Mouse (Mus musculus) stomach, embryonic 14.5 days (tissue): ENCODE data around the gene Tgfa. TPM values are rescaled to one million over a fixed set of nuclear protein-coding genes. Genes with fewer than 3 reads are reported as not detected.

Source experiments
- ATAC-seq: fragments of 200-750 bp; cut with Nextera tagmentation; 2 replicates; pipeline ENCODE4 v1.8.0; 2017; ENCODE audit warnings: low read depth, moderate TSS enrichment; ENCODE audit not compliant: insufficient number of reproducible peaks, insufficient read depth, low FRiP score
- H3K27ac ChIP-seq: fragments of 300-500 bp; sonication (generic); 2 replicates; pipeline ENCODE4 v1.5.1; 2014; ENCODE audit warnings: mild to moderate bottlenecking, low read length, moderate library complexity, mixed read lengths
- H3K27me3 ChIP-seq: fragments of 300-500 bp; sonication (generic); 2 replicates; pipeline ENCODE4 v1.6.1; 2014; ENCODE audit warnings: low read length, control low read depth, mixed read lengths; ENCODE audit not compliant: control insufficient read depth, insufficient read depth
- H3K36me3 ChIP-seq: fragments of 300-500 bp; sonication (generic); 2 replicates; pipeline ENCODE4 v1.6.1; 2014; ENCODE audit warnings: mild to moderate bottlenecking, control low read depth, low read length, moderate library complexity, mixed read lengths; ENCODE audit not compliant: control insufficient read depth, insufficient read depth
- H3K4me1 ChIP-seq: fragments of 300-500 bp; sonication (generic); 2 replicates; pipeline ENCODE4 v1.6.1; 2014; ENCODE audit warnings: low read length, control low read depth, mixed read lengths; ENCODE audit not compliant: control insufficient read depth, insufficient read depth
- H3K4me2 ChIP-seq: fragments of 300-500 bp; sonication (generic); replicated peaks from 2 replicates; pipeline ENCODE4 v1.6.1; 2014; ENCODE audit warnings: low read depth, low read length, control low read depth
- H3K4me3 ChIP-seq: fragments of 300-500 bp; sonication (generic); 2 replicates; pipeline ENCODE4 v1.5.1; 2014; ENCODE audit warnings: low read depth, low read length, control low read depth
- H3K9ac ChIP-seq: fragments of 300-500 bp; sonication (generic); replicated peaks from 2 replicates; pipeline ENCODE4 v1.6.1; 2014; ENCODE audit warnings: low read depth, mild to moderate bottlenecking, control low read depth, low read length, moderate library complexity, mixed read lengths
- H3K9me3 ChIP-seq: fragments of 300-500 bp; sonication (generic); 2 replicates; pipeline ENCODE4 v1.6.1; 2016; ENCODE audit warnings: low read depth, low read length, control low read depth; ENCODE audit not compliant: control insufficient read depth
- WGBS: fragments of 180-500 bp; shearing (Covaris S2); extraction: QIAGEN DNeasy Blood & Tissue Kit; methylation state at CpG from one replicate; pipeline ENCODE4 v1.1.7; 2014; 5-methylcytosine and 5-hydroxymethylcytosine counted together
- polyA plus RNA-seq: library from polyadenylated mRNA; unstranded; fragments of >200 nt; fragmentation: Nextera tagmentation; extraction: Ambion mirVana; gene quantifications from 2 replicates; pipeline ENCODE4 v1.2.1, GENCODE M21; 2014

Tgfa gene
- polyA plus RNA-seq, 1 experiment from 2014 or later = 4.7 TPM

DNA sequence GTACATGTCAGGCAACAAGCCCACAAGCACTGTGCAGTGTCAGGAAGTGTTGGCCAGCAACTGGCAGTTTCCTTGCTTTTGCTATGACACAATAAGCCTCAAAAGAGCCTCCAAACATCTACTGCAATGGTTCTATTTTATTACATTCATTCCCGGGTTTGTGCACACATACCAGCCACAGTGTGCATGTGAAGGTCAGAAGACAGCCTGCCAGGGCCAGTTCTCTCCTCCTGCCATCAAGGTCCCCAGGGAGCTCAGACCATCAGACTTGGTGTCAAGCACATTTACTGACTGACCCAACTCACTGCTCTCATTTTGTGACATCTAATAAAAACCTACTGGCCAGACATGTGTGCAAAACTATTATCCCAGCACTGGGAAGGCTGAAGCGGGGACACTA is 104.4 kb downstream of the Tgfa start:
- no peak overlapping the region for H3K27ac ChIP-seq
- H3K9me3 ChIP-seq = no peaks in the 10 kb centered on the region
- no peaks in the 10 kb centered on the region for H3K4me1 ChIP-seq
- H3K4me3 ChIP-seq = no peak overlapping the region
- no peak overlapping the region for H3K4me2 ChIP-seq
- H3K27me3 ChIP-seq = no peaks in the 10 kb centered on the region
- 77% methylated on average over 2 of the region's 2 CpGs for WGBS
- H3K9ac ChIP-seq = no peak overlapping the region
- no peak for ATAC-seq
- no peaks in the 10 kb centered on the region for H3K36me3 ChIP-seq

DNA sequence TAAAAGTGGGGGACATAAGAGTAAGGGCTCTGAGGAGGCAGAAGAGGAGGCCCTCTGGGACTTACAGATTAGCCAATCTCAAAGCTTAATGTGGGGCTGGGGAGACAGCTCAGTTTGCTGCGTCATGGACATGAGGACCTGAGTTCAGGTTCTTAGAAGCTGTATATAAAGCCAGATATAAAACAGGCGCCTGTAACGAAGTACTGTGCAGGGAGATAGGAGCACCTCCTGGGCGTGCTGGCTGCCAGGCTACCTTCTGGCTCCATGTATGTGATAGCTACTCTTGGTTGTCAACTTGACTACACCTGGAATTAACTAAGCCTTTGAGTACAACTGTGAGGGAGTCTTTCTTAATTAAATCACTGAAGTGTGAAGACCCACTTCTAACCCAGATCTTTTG is 110.7 kb downstream of the Tgfa start:
- no peaks in the 10 kb centered on the region for H3K27me3 ChIP-seq
- 90% methylated on average over 4 of the region's 4 CpGs for WGBS
- no peaks in the 10 kb centered on the region for H3K36me3 ChIP-seq
- no peak overlapping the region for H3K4me3 ChIP-seq
- H3K4me2 ChIP-seq = no peak overlapping the region
- H3K27ac ChIP-seq = no peak overlapping the region
- H3K4me1 ChIP-seq = no peaks in the 10 kb centered on the region
- no peak for ATAC-seq
- no peaks in the 10 kb centered on the region for H3K9me3 ChIP-seq
- no peak overlapping the region for H3K9ac ChIP-seq

DNA sequence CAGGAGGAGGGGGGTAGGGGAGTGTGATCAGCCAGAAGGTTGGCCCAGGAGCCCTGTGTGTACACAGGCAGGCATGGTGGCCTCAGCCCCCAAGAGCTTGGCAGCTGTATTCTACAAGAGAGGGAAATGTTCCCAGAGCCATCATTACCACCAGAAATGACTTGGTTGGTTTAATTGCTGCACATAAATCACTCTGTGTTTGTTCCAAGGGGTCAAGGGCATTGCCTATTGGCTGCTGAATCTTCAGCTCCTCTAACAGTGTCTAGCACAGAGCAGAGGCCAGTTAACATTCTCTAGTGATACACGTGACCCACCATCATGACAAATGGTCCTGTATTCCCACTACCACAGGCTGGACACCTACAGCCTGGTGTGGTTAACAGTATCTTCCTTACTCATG is 119.0 kb downstream of the Tgfa start:
- Histone ChIP-seq H3K27me3 (no peaks in the 10 kb centered on the region), H3K9me3 (no peaks in the 10 kb centered on the region), H3K9ac (no peak overlapping the region), H3K4me3 (no peak overlapping the region), H3K27ac (no peak overlapping the region), H3K4me1 (no peaks in the 10 kb centered on the region), H3K36me3 (no peaks in the 10 kb centered on the region), H3K4me2 (no peak overlapping the region)
- WGBS = 54% methylated on average over 1 of the region's 1 CpGs
- ATAC-seq = no peak

DNA sequence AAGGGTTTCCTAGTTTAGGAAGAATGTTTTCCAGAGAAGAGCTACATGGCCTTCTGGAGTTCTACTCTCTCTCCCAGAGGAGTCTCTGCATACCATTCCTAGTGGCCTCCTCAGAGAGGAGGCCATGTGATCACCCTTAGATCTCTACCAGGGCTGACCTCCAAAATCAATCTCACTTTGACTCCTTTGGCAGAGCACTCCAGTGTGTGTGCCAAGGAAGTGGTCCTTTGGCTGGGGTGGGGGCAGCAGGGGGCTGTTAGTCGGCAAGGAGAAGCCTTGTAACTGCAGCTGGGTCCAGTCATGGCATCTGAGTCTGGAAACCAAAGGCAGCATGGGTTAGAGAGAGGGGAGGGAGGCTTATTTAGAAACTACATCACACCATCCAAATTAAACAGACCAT is 122.0 kb downstream of the Tgfa start:
- Histone ChIP-seq H3K27me3 (no peaks in the 10 kb centered on the region), H3K9me3 (no peaks in the 10 kb centered on the region), H3K36me3 (no peaks in the 10 kb centered on the region), H3K27ac (no peak overlapping the region), H3K9ac (no peak overlapping the region), H3K4me1 (no peaks in the 10 kb centered on the region), H3K4me2 (no peak overlapping the region), H3K4me3 (no peak overlapping the region)
- no peak for ATAC-seq
- WGBS = 36% methylated on average over 1 of the region's 1 CpGs

DNA sequence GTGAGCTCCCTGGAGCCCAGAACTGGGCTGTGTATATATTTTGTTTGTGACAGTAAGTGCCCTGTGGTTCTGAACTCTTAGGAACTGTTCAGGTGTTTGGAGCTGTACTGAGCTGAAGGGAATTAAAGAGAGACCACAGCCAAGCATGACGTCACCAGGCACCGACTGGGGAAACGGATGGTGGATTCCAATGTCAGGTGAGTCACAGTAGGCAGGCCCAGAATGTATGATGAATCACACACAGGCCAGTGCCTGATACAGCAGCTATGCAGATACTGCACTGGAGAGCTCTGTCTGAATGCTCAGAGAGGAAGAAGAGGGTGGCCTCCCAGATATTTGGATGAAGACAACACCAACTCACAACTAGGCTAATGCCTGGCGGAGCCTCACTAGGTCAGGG is 123.8 kb downstream of the Tgfa start:
- ATAC-seq = peak; percentile 81
- Histone ChIP-seq H3K4me3 (no peak overlapping the region), H3K4me1 (no peaks in the 10 kb centered on the region), H3K27ac (no peak overlapping the region), H3K9ac (no peak overlapping the region), H3K36me3 (no peaks in the 10 kb centered on the region), H3K27me3 (no peaks in the 10 kb centered on the region), H3K9me3 (no peaks in the 10 kb centered on the region), H3K4me2 (no peak overlapping the region)
- 41% methylated on average over 4 of the region's 4 CpGs for WGBS

DNA sequence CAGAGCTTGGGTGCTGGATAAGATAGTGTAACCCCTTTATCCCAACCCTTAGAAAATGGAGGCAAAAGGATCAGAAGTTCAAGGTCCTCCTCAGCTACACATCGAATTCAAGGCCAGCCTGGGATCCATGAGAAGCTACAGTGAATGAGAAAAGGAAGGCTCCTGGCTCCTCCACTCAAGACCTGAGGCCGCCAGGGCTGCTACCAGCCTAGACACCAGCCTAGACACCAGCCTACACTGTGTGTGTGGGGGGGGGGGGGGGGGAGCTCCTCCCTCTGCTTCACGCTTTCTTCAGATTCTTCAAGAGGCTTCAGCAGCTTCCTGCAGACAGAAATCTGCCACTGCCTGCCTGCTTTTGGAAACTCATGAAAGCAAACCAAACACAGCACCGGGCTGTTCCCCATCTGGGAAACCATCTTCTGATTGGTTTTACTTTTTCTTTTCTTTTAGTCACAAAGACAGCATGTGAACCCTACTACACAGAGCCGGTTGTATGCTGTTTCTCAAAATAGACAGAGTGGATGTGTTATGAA is 127.1 kb downstream of the Tgfa start:
- WGBS = 87% methylated on average over 5 of the region's 5 CpGs
- H3K27ac ChIP-seq = no peak overlapping the region
- no peaks in the 10 kb centered on the region for H3K9me3 ChIP-seq
- no peak overlapping the region for H3K9ac ChIP-seq
- no peak overlapping the region for H3K4me2 ChIP-seq
- H3K27me3 ChIP-seq = no peaks in the 10 kb centered on the region
- H3K4me3 ChIP-seq = no peak overlapping the region
- no peaks in the 10 kb centered on the region for H3K36me3 ChIP-seq
- ATAC-seq = no peak
- H3K4me1 ChIP-seq = no peaks in the 10 kb centered on the region

DNA sequence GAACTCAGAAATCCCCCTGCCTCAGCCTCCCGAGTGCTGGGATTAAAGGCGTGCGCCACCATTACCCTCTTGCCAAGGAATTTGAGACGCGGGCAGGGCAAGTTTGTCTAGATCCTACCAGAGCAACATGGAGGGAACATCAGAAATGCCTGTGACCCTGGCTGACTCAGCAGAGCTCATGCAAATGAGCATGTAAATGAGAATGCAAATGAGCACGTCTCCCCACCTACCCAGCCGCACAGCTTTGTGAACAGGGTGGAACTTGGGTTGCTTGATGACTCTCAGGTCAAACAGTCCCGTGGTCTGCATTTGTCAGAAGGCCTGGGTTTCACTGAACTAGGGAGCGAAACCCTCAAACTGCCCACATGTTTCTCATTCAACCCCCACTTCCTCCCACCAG is 128.0 kb downstream of the Tgfa start:
- H3K9me3 ChIP-seq = no peaks in the 10 kb centered on the region
- H3K36me3 ChIP-seq = no peaks in the 10 kb centered on the region
- H3K4me2 ChIP-seq = no peak overlapping the region
- no peaks in the 10 kb centered on the region for H3K4me1 ChIP-seq
- no peak overlapping the region for H3K27ac ChIP-seq
- no peaks in the 10 kb centered on the region for H3K27me3 ChIP-seq
- WGBS = 94% methylated on average over 9 of the region's 9 CpGs
- ATAC-seq = no peak
- no peak overlapping the region for H3K4me3 ChIP-seq
- no peak overlapping the region for H3K9ac ChIP-seq

DNA sequence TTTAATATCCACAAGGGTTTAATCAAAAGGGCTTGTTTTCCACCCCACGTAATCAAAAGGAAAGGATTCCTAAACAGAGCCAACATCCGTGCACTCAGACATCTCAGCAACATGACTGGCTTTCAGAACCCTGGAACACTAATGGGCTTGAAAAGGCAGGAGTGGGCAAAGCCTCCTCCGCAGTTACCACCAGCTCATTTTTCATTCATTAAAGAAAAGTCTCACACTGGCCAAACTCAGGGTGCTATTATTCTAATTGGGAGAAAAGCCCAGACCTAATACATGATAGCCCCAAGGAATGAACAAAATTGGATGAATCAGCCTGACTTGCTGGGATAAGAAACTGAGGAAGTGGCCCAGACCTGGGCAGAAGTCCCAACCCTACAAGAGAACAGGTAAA is 129.4 kb downstream of the Tgfa start:
- Histone ChIP-seq H3K4me2 (no peak overlapping the region), H3K9me3 (no peaks in the 10 kb centered on the region), H3K9ac (no peak overlapping the region), H3K27ac (no peak overlapping the region), H3K36me3 (no peaks in the 10 kb centered on the region), H3K4me1 (no peaks in the 10 kb centered on the region), H3K27me3 (no peaks in the 10 kb centered on the region), H3K4me3 (no peak overlapping the region)
- WGBS = 74% methylated on average over 3 of the region's 3 CpGs
- no peak for ATAC-seq
